Comparison of ENCODE assay signal across 14 mouse cellular contexts in genomic region chr4:128398948-128399347, GRCm38 (mm10).
A peak's percentile ranks its signal among the peaks of the same experiment; 100 is the strongest.
DNase-seq lines count a peak whose midpoint lies in the region; ATAC-seq and TF ChIP-seq lines count a peak whose summit lies in the region.
"Had no signal": no experiment of that assay in that cellular context is flagged by ENCODE, and none has a peak within 500 bp of the region (broad histone marks: within the 10 kb centered on the region; RNA-seq: fewer than 3 reads in every experiment).

No protein-coding gene starts in this region.

- DNase-seq in brain, adult 2 months (ENCODE audit: low read depth, low spot score): peak; percentile 96
- peak; percentile 90 for DNase-seq in cerebellum, adult 11-12 months
- DNase-seq in layer of hippocampus, adult 18-20 months (ENCODE audit: low spot score in 2 of 2): peak; percentile 46 to 70
- peak; percentile 63 to 69 for DNase-seq in left cerebral cortex, postnatal 36 days (ENCODE audit: low spot score in 2 of 2)
- DNase-seq in spleen, postnatal 36 days (ENCODE audit: low spot score in 2 of 2): no peak
- DNase-seq in lung, postnatal 4 days: no peak
- no peak for DNase-seq in thymus, postnatal 14 days
- DNase-seq: kidney, postnatal 10 days had no signal

- no peak overlapping the region for H3K4me2 ChIP-seq in intestine, postnatal 0 days (replicated peaks; ENCODE audit: low read depth)
- H3K4me2 ChIP-seq: heart, embryonic 11.5 days; hindbrain, embryonic 14.5 days; limb, embryonic 13.5 days; lung, embryonic 15.5 days had no signal

- H3K27me3 ChIP-seq in intestine, postnatal 0 days (replicated peaks; ENCODE audit: control insufficient read depth, insufficient read depth, low read length): no peaks in the 10 kb centered on the region
- H3K27me3 ChIP-seq: lung, embryonic 15.5 days had no signal

- H3K4me3 ChIP-seq in intestine, postnatal 0 days (ENCODE audit: low read depth, low read length): no peak overlapping the region
- H3K4me3 ChIP-seq: limb, embryonic 13.5 days; lung, embryonic 15.5 days had no signal

- 29% methylated on average over 7 of the region's 7 CpGs for WGBS in intestine, postnatal 0 days

- H3K27ac ChIP-seq in intestine, postnatal 0 days (ENCODE audit: low read depth, low read length): no peak overlapping the region
- H3K27ac ChIP-seq: hindbrain, embryonic 14.5 days; limb, embryonic 13.5 days; lung, embryonic 15.5 days; stomach, postnatal 0 days had no signal

- no peak for ATAC-seq in intestine, postnatal 0 days

- no peaks in the 10 kb centered on the region for H3K4me1 ChIP-seq in intestine, postnatal 0 days (replicated peaks; ENCODE audit: control insufficient read depth, insufficient read depth, low read length)

- intact Hi-C loops in left cerebral cortex, postnatal 36 days (cut with DNase I): no loop called here

- no peaks in the 10 kb centered on the region for H3K9me3 ChIP-seq in intestine, postnatal 0 days (ENCODE audit: control insufficient read depth)
- H3K9me3 ChIP-seq: limb, embryonic 13.5 days; lung, embryonic 15.5 days had no signal

- no peak for TF ChIP-seq CTCF in intestine, postnatal 0 days (IDR thresholded peaks at IDR 0.05; ENCODE audit: low read depth)

- H3K36me3 ChIP-seq in intestine, postnatal 0 days (ENCODE audit: control insufficient read depth, insufficient read depth): no peaks in the 10 kb centered on the region
- H3K36me3 ChIP-seq: limb, embryonic 13.5 days; lung, embryonic 15.5 days had no signal

- H3K9ac ChIP-seq in intestine, postnatal 0 days (ENCODE audit: low read depth, low read length): no peak overlapping the region
- H3K9ac ChIP-seq: hindbrain, embryonic 14.5 days; limb, embryonic 13.5 days; lung, embryonic 15.5 days had no signal

Comparison
In these comparisons a context has a peak if more than half of its experiments do, and no peak if none do; other contexts are left out.
1. DNase-seq: peak in brain, adult 2 months (single experiment), cerebellum, adult 11-12 months (single experiment), layer of hippocampus, adult 18-20 months (2 of 2) and left cerebral cortex, postnatal 36 days (2 of 2); none in spleen, postnatal 36 days (0 of 2), lung, postnatal 4 days (0 of 2) and thymus, postnatal 14 days (single experiment).